Mouse (Mus musculus) heart, postnatal 0 days (tissue): ENCODE measurements at regions not wholly inside any gene's neighbourhood (a gene's known extent, or its start where the extent isn't known, plus 50 kb on each side); places are given as distances from the start of the nearest gene placed in this dataset.

Source experiments
- CTCF ChIP-seq: IDR thresholded peaks from 2 replicates; pipeline ENCODE4 v1.5.1; 2016; ENCODE audit warnings: antibody characterized with exemption, control low read depth, low read depth
- EP300 ChIP-seq: IDR thresholded peaks from 2 replicates; pipeline ENCODE4 v1.6.1; 2016; ENCODE audit warnings: antibody characterized with exemption, low read depth

DNA sequence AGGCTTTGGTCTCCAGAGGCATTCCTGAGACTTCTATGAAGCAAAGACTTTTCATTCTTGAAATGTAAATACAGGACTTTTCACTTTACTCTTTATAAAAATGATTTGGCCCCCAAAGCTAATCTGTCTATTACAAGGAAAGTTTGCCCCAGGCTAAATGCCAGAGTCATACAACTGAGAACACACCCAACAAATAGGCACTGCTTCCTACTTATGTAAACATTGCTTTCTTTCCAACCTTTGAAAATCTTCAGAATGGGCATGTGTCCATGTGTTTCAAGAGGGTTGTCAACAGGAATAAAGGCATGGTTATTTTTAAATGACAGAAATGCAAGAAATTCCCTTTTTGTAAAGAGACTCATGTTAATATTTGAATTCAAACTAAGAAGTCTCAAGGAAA lies 248.4 kb downstream of the Lpin1 start:
- no peak for TF ChIP-seq EP300
- TF ChIP-seq CTCF = no peak
